Mouse (Mus musculus) right cerebral cortex, postnatal 4 days (tissue): ENCODE results near the gene Cyp1a2.
A peak's percentile ranks its signal among the peaks of the same experiment; 100 is the strongest.

ENCODE experiments used
- DNase-seq: peaks from one replicate; pipeline ENCODE4 v3.0.0-alpha.2; 2022

Cyp1a2 gene

GRCm38 (mm10) chr9:57671037-57671436 is 12.5 kb downstream of the Cyp1a2 start:
- DNase-seq = no peak

- DNase-seq = no peak
These were observed 13.9 kb downstream of the Cyp1a2 start for GRCm38 (mm10) chr9:57669566-57669965.

GRCm38 (mm10) chr9:57668277-57668676 is 15.2 kb downstream of the Cyp1a2 start:
- DNase-seq = no peak

- DNase-seq = no peak
These were observed 15.7 kb downstream of the Cyp1a2 start for GRCm38 (mm10) chr9:57667817-57668216.

- DNase-seq = no peak
These were observed 16.4 kb downstream of the Cyp1a2 start for GRCm38 (mm10) chr9:57667136-57667535.

GRCm38 (mm10) chr9:57666536-57666935 is 17.0 kb downstream of the Cyp1a2 start:
- no peak for DNase-seq

GRCm38 (mm10) chr9:57664616-57665015 is 18.9 kb downstream of the Cyp1a2 start:
- DNase-seq = no peak

GRCm38 (mm10) chr9:57661552-57661951 is 22.0 kb downstream of the Cyp1a2 start:
- no peak for DNase-seq

GRCm38 (mm10) chr9:57660501-57660900 is 23.0 kb downstream of the Cyp1a2 start:
- no peak for DNase-seq

GRCm38 (mm10) chr9:57659774-57660173 is 23.7 kb downstream of the Cyp1a2 start:
- peak; percentile 65 for DNase-seq

GRCm38 (mm10) chr9:57658970-57659369 is 24.5 kb downstream of the Cyp1a2 start:
- DNase-seq = no peak

- no peak for DNase-seq
These were observed 25.7 kb downstream of the Cyp1a2 start for GRCm38 (mm10) chr9:57657843-57658242.

GRCm38 (mm10) chr9:57656631-57657350 is 26.7 kb downstream of the Cyp1a2 start:
- DNase-seq = no peak

GRCm38 (mm10) chr9:57655749-57656148 is 27.8 kb downstream of the Cyp1a2 start:
- peak; percentile 99 for DNase-seq

GRCm38 (mm10) chr9:57654966-57655365 is 28.5 kb downstream of the Cyp1a2 start:
- DNase-seq = no peak

GRCm38 (mm10) chr9:57653283-57653682 is 30.2 kb downstream of the Cyp1a2 start, which contains the start of gene Csk:
TSS of gene Csk (minus strand) at chr9:57653631.
- no peak for DNase-seq

- DNase-seq = no peak
These were observed 30.6 kb downstream of the Cyp1a2 start for GRCm38 (mm10) chr9:57652855-57653254.

GRCm38 (mm10) chr9:57652351-57652750 is 31.2 kb downstream of the Cyp1a2 start:
- DNase-seq = no peak

GRCm38 (mm10) chr9:57650786-57651311 is 32.7 kb downstream of the Cyp1a2 start:
- no peak for DNase-seq

GRCm38 (mm10) chr9:57650130-57650785 is 33.2 kb downstream of the Cyp1a2 start:
- no peak for DNase-seq

GRCm38 (mm10) chr9:57647286-57648108 is 36.0 kb downstream of the Cyp1a2 start:
- no peak for DNase-seq

- no peak for DNase-seq
These were observed 36.9 kb downstream of the Cyp1a2 start for GRCm38 (mm10) chr9:57646551-57647103.
